Mouse (Mus musculus) right cerebral cortex, postnatal 10 days (tissue): ENCODE measurements around the gene Gsc.
"Not testable (repeated sequence)": the region's sequence is repeated elsewhere in the genome, so short reads cannot be mapped to it uniquely, and the experiment has no call there.

Experiments used
- DNase-seq, 2 experiments: peaks; one replicate each; pipeline ENCODE4 v3.0.0; 2021; ENCODE audit warnings: low spot score in 2 of 2

Gsc gene

DNA sequence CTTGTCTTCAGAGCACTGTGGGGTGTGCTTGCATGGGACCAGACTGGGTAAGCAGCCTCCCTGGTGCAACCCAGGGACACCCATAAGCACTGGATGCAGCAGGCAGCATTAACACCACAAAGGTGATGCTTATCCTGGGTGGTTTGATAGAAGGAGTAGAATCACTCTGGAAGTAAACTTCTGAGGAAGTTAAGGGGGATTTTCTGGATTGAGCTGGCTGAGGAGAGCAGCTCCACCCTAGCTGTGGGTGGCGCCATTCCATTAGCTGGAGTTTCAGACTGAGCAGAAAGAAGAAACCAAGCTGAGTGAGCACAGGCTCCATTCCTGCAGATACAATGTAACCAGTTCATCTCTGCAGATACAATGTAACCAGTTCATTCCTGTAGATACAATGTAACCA lies 20.1 kb downstream of the Gsc start:
- DNase-seq: no peak

DNA sequence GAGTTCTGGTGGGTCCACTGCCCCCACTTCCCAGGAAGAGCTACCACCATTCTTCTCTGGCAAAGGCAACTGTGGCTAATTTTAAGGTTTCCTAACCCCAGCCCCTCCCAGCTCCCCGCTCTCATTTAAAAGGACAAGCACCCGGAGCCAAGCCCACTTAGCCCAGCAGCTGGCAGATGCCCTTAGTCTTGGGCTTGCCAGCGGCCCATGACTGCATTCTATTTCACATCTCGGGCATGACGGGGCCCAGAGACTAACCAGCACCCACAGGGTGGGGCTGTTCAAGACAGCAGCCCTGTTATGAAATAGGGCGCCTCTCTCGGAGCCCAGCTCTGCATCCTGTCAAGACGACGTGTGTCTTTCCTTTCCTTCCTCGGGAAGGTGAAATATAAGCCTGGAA lies 22.9 kb downstream of the Gsc start:
- DNase-seq: no peak

DNA sequence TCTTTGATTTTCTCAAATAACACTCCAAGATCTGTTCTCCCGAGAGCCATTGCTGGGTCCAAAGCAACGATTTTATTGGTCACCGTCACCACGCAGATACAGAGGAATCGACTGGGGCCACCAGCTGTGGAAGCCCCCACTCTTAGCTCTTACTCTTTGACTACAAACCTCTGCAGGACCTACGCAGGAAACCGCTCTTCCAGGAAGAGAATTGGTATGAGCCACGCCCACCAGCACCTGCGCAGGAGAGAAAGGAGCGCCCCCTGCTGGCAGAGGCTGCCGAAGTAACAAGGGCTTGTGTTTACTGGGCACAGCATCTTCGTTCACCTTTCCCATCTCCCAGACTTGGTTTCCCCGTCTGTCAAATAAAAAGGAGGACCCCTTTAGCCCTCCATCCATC lies 25.0 kb downstream of the Gsc start:
- peak in 1 of 2 experiments; percentile 37 for DNase-seq

DNA sequence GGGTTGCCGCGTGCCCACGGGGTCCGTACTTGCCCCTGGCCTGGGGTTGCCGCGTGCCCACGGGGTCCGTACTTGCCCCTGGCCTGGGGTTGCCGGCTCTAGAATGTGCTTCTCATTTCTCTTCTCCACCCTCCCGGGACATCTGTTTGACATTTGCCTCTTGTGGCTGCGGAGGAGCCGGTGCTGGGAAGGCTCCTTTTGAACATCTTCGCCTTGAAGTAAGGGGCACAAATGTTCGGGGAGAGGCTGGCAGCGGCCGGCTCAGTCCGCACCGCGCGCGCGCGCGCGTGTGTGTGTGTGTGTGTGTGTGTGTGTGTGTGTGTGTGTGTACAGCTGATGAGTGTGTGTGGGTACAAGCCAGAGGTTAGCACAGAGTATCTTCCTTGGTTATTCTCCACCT lies 26.1 kb downstream of the Gsc start:
- not testable (repeated sequence) for DNase-seq

DNA sequence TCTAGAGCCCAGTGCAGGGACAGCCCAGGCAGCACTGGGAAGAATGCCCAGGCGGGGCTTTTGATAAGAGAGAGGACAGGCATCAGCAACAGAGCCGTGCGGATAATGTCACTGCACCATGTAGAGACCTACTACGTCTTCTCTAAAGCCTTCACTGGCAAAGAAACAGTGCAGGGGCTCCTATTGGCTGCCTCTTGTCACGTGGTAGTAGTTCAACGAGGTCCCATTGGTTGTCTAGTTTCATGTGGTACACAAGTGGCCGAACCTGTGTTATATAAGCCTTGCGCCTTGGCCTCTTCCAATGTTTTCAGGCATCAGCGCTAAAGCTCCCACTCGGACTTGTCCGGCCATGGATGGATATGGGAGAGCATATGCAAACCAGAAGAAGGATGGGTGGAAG lies 29.4 kb downstream of the Gsc start:
- DNase-seq: no peak

DNA sequence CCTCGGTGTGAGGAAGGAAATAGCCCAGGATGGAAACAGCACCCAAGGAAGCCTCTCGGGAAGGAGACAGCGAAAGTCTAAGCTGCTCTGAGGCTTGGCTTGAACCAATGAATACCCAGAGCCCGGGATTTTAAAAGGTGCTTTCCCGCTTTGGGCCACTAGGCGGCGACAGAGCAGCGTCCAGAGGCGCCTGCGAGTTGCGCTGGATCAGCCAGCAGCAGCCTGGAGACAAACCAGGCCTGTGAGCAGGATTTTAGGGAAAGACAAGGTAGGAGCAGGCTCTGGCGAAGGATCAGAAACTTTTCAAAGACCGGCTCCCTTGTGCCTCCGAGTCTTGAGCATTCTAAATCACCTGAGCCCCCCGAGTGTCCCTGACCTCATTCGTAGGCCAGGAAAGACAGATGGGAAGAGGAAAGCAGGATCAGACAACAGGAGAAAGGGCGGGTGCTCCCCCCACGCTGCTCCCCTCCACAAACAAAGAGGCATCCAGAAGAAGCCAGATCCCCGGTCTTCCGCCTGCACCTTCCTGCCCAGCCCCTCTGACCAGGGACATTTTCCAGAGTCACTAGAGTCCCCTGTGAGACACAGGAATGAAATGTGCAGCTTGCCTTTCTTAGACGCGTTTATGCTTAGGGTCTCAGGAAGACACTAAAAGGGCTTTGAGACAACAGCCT lies 32.9 kb downstream of the Gsc start:
- DNase-seq: peak; percentile 86 to 92

DNA sequence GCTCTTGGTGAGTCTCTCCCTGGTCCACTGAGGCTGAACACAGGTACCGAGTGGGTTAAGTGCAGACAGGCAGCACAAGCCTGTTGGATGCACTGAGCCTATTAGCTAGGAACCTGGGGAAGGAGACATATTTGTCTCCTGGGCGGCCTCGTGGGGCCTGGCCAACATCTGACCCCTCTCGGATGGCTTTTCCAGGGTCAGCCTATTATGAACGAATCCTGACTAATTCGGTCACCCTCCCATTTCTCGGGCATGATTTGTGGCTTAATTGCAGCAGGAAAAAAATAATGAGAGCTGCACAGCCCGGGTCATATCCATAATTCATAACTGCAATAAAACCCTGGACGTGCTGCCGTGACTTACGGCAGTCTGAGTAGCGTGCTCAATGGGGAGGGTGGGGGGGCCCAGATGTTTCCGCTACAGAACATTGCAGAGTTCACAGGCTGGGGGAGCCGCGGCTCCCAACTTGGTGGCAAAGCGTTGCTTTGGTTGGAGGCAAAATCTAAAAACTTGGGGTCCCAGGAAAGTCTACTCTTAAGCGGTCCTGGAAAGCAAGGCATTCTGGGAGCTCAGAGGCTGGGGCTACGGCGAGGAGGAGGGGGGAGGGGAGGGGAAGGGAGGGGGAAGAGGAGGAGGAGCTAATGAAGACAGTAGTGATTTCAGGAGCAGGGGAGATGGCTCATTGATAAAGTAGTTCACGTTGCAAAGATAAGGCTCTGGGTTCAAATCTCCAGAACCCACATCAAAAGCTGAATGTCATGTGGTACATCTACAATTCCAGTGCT lies 39.0 kb downstream of the Gsc start:
- DNase-seq: no peak

DNA sequence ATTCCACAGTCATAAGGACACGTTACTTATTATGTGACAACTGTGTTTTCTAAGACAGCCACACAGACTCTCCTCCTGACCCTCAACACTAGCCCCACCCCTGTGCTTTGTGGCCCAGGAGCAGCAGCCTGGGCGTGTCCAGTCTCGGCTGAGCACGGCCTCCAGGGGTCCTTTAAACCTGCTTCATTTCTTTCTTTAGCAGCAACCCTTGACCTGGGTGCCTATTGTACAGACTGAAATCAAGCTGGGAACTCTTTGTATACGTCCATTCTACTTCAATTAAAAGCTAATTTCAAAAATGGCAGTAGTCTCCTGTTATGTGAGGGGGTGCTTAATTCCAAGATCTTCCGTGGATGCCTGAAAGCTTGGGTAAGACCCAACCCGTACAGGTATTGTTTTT lies 39.9 kb downstream of the Gsc start:
- no peak for DNase-seq

DNA sequence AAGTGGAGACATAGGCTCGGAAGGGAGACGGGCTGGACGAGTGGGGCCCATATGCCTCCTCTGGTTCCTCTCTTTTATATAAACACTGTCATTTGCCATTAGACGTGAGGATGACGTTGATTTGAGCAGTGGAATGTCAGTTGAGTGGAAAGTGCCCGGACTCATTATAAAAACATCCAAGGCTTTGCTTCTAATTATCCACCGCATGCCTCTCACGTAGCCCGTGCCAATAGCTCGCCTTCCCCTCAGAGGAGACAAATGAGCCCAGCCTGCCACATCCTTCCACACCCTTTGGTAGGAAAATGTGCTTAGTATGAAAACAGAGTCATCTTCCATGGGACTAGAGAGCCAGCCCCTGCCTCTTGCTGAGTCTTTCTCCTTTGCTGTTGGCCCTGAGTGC lies 41.8 kb downstream of the Gsc start:
- no peak for DNase-seq

DNA sequence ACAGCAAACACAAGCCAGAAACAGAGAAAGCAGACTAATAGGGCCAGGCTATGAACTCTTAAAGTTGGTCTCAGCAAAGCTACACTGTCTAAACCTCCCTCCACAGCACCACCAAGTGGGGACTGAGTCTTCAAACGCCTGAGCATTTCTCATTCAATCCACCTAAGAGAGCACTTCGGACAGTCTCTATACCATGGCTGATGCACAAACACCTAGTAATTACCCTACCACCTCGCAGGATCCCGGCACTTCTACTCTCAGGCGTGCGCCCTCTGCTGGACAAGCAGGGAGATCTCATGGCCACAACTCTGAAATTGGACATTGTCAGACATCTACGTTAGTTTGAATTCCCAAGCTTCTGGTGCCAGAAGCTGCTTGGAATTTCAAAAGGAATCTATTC lies 46.2 kb downstream of the Gsc start:
- peak in 1 of 2 experiments; percentile 54 for DNase-seq

DNA sequence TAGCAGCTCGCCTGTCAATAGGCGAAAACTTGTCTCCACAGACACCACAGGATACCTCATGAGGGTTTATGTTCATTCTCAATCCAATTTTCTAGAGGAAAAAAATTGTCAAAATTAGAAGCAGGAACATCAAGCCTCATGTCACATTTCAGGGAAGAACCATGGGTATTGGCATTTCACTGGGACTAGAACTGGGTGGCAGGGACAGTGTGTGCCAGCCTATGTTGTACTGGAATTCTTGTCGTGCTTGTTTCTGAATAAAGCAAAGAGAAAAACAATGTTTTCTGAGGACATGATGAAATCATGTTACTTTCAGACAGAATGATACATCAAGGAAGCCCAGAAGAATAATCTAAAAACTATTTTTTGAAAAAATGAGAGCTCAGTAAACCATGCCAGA lies 47.5 kb downstream of the Gsc start:
- DNase-seq: no peak

DNA sequence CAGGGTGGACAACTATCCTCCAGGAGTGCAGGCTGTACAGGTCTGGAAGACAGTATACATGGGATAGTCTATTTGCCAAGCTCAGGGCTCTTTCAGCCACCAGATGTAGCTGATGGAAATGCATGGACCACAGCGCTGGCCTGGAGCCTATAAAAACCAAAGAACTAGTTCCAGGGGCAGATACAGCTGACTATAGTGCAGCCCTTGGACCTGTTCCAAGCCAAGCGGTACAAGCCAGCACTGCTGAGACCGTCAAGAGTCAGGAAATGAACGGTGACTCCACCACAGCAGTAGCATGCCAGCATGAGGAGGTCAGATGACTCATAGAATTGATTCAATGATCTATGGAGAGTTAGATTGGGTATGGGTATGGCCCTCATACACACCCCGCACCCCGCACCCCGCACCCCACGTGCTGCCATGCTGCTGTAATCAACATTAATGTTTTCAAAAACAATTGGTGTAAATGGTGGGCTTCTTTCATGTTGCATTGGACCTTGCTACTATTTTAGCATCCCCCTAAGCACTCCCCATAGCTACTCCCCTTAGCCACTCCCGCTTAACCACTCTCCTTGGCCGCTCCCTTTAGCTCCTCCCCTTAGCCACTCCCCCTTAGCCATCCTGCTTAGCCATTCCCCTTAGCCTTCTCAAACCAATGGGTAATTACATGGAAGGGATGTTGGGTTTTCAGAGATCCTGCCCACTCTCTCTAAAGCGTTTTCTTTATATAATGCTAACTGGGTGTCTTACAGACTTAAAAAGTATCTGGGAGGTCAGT lies 50.3 kb downstream of the Gsc start:
- DNase-seq: no peak
